Mouse (Mus musculus) liver, embryonic 14.5 days (tissue): Measurements from ENCODE around the gene Stxbp6.

Experiments
- CTCF ChIP-seq: IDR thresholded peaks from 2 replicates; pipeline ENCODE4 v1.5.1; 2016; ENCODE audit warnings: antibody characterized with exemption, low read depth, control low read depth
- EP300 ChIP-seq: IDR thresholded peaks from 2 replicates; pipeline ENCODE4 v1.6.1; 2016; ENCODE audit warnings: antibody characterized with exemption, low read depth

DNA sequence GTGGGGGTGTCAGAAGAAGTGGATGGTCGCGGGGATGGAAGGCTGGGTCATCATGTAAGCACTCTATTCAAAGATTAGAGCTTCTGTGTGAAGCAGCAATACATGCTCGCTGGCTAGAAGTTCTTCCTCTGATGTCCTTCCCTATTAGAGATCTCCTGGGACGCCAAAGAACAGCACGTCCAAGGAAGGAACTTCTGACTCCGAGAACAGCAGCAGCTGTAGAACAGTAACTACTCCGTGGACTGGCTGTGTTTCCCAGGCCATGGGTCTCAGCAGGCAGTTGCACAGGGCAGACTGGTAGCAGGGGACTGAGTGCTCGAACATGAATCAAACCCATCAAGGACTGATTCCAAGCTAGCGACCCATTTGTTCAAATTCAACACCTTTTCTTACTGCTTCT lies 24.6 kb downstream of the Stxbp6 start:
- no peak for TF ChIP-seq EP300
- no peak for TF ChIP-seq CTCF
